In genomic region chr6:140570152-140570551, GRCm38 (mm10) we compare ENCODE assay signal across 10 mouse cellular contexts. TPM values are rescaled to one million over a fixed set of nuclear protein-coding genes. Genes with fewer than 3 reads are reported as not detected.
DNase-seq lines count a peak whose midpoint lies in the region; ATAC-seq lines count a peak whose summit lies in the region.
"Had no signal": no experiment of that assay in that cellular context is flagged by ENCODE, and none has a peak within 500 bp of the region (broad histone marks: within the 10 kb centered on the region; RNA-seq: fewer than 3 reads in every experiment).

No protein-coding gene starts in this region.

- no peaks in the 10 kb centered on the region for H3K27me3 ChIP-seq in hindbrain, embryonic 11.5 days (ENCODE audit: control insufficient read depth, insufficient read depth, low read length)
- no peaks in the 10 kb centered on the region for H3K27me3 ChIP-seq in hindbrain, embryonic 10.5 days (ENCODE audit: insufficient read depth, poor library complexity, severe bottlenecking)

- no peak for DNase-seq in hindbrain, embryonic 11.5 days (ENCODE audit: low spot score)
- no peak for DNase-seq in hindbrain, embryonic 10.5 days (ENCODE audit: low spot score)
- DNase-seq in cerebellum, adult 11 months: peak; percentile 18
- DNase-seq in kidney, adult 11 months: peak; percentile 79
- DNase-seq in embryo, embryonic 9.5 days (ENCODE audit: extremely low spot score): no peak
- DNase-seq in left cerebral cortex, postnatal 36 days (ENCODE audit: low spot score in 2 of 2): no peak
- DNase-seq in embryo, embryonic 10.5 days (ENCODE audit: low spot score): no peak

- H3K9ac ChIP-seq in hindbrain, embryonic 11.5 days (ENCODE audit: low read depth, low read length): no peak overlapping the region

- H3K36me3 ChIP-seq in hindbrain, embryonic 11.5 days (ENCODE audit: control insufficient read depth, insufficient read depth, low read length): peaks cover 3% of the 10 kb centered on the region; the same call in 1 of the 2 replicates
- peaks cover 80% of the 10 kb centered on the region for H3K36me3 ChIP-seq in hindbrain, embryonic 10.5 days
- H3K36me3 ChIP-seq: G1E had no signal

- no peaks in the 10 kb centered on the region for H3K9me3 ChIP-seq in hindbrain, embryonic 11.5 days (ENCODE audit: control insufficient read depth, low read length)
- H3K9me3 ChIP-seq in hindbrain, embryonic 10.5 days: no peaks in the 10 kb centered on the region

- H3K4me2 ChIP-seq in hindbrain, embryonic 11.5 days (replicated peaks; ENCODE audit: low read depth, low read length): no peak overlapping the region

- no peaks in the 10 kb centered on the region for H3K4me1 ChIP-seq in hindbrain, embryonic 11.5 days (replicated peaks; ENCODE audit: control insufficient read depth, insufficient read depth, low read length)
- no peaks in the 10 kb centered on the region for H3K4me1 ChIP-seq in hindbrain, embryonic 10.5 days (replicated peaks)

- intact Hi-C loops in left cerebral cortex, postnatal 36 days (cut with DNase I): no loop called here

- H3K27ac ChIP-seq in hindbrain, embryonic 11.5 days (ENCODE audit: low read depth, low read length): no peak overlapping the region
- no peak overlapping the region for H3K27ac ChIP-seq in hindbrain, embryonic 10.5 days
- H3K27ac ChIP-seq: macrophage had no signal

- whole genome bisulfite sequencing in hindbrain, embryonic 11.5 days: 87% methylated on average over 11 of the region's 11 CpGs
- 88% methylated on average over 11 of the region's 11 CpGs for WGBS in hindbrain, embryonic 10.5 days

- no peak overlapping the region for H3K4me3 ChIP-seq in hindbrain, embryonic 11.5 days (ENCODE audit: low read depth, low read length)
- H3K4me3 ChIP-seq in hindbrain, embryonic 10.5 days: no peak overlapping the region

- ATAC-seq in hindbrain, embryonic 11.5 days (ENCODE audit: low FRiP score): peak; percentile 60; the same call in 1 of the 2 replicates
- ATAC-seq in megakaryocyte progenitor cell, adult 5-6 weeks (replicated peaks; ENCODE audit: poor library complexity): peak; percentile 31; the same call in 1 of the 2 replicates

RNA-seq across cellular contexts. Expression of gene Aebp2, which starts 52.3 kb away (rescaled TPM):
- 12.8 and 18.9 TPM in 2 replicates for polyA plus RNA-seq in hindbrain, embryonic 11.5 days (2014; fragmentation: Nextera tagmentation; extraction: Ambion mirVana)
- 8.0 and 9.4 TPM in 2 replicates for polyA plus RNA-seq in hindbrain, embryonic 10.5 days (2016; fragmentation: Nextera tagmentation; extraction: Ambion mirVana)
- total RNA-seq in megakaryocyte progenitor cell, adult 5-6 weeks (2015): 37.5 and 41.9 TPM in 2 replicates
- total RNA-seq in megakaryocyte progenitor cell, adult 5-6 weeks (2017): 54.6 and 57.5 TPM in 2 replicates
- 10 to 100 TPM; 55.8 to 68.0 TPM for total RNA-seq in left cerebral cortex, postnatal 36 days (2021)

Comparison
In these comparisons a context has a peak if more than half of its experiments do, and no peak if none do; other contexts are left out.
1. DNase-seq: peak in cerebellum, adult 11 months (single experiment) and kidney, adult 11 months (single experiment); none in hindbrain, embryonic 11.5 days (single experiment), hindbrain, embryonic 10.5 days (single experiment), embryo, embryonic 9.5 days (single experiment), left cerebral cortex, postnatal 36 days (0 of 2) and embryo, embryonic 10.5 days (single experiment).